Mouse (Mus musculus) ES-E14 (cell line): ENCODE data around the gene Higd1c. TPM values are rescaled to one million over a fixed set of nuclear protein-coding genes. Genes with fewer than 3 reads are reported as not detected.
"Not testable (repeated sequence)": the region's sequence is repeated elsewhere in the genome, so short reads cannot be mapped to it uniquely, and the experiment has no call there.

Source experiments
- DNase-seq: peaks from one replicate; pipeline ENCODE4 v3.0.0-alpha.2; 2013; ENCODE audit warnings: low read depth, low spot score
- H3K27ac ChIP-seq: 2 replicates; pipeline ENCODE4 v1.5.1; 2012; ENCODE audit warnings: low read depth, mild to moderate bottlenecking, low read length, moderate library complexity, mixed read lengths; ENCODE audit not compliant: poor library complexity, insufficient read depth, severe bottlenecking
- H3K36me3 ChIP-seq: 2 replicates; pipeline ENCODE4 v1.6.1; 2012; ENCODE audit warnings: mild to moderate bottlenecking, low read length, moderate library complexity, mixed read lengths; ENCODE audit not compliant: control insufficient read depth, poor library complexity, insufficient read depth, severe bottlenecking
- H3K4me1 ChIP-seq, 2 experiments: fragments of 150-350 bp in 1 of 2; sonication (generic) in 1 of 2; 2 replicates each; pipeline ENCODE4 v1.6.1; 2012; ENCODE audit warnings: low read length in 2 of 2, mild to moderate bottlenecking in 1 of 2, mixed read lengths in 1 of 2; ENCODE audit not compliant: control insufficient read depth in 2 of 2, insufficient read depth in 2 of 2, poor library complexity in 1 of 2
- H3K4me3 ChIP-seq, 2 experiments: fragments of 150-350 bp in 1 of 2; sonication (generic) in 1 of 2; 2 replicates each; pipeline ENCODE4 v1.5.1; 2012; ENCODE audit warnings: low read length in 2 of 2, low read depth in 1 of 2, mild to moderate bottlenecking in 1 of 2, mixed read lengths in 1 of 2; ENCODE audit not compliant: insufficient read depth in 1 of 2, poor library complexity in 1 of 2, severe bottlenecking in 1 of 2
- H3K9ac ChIP-seq: 2 replicates; pipeline ENCODE4 v1.6.1; 2012; ENCODE audit warnings: low read depth, mild to moderate bottlenecking, low read length, mixed read lengths; ENCODE audit not compliant: poor library complexity, insufficient read depth, severe bottlenecking
- H3K9me3 ChIP-seq: fragments of 150-350 bp; sonication (generic); 2 replicates; pipeline ENCODE4 v1.6.1; 2012; ENCODE audit warnings: low read depth, mild to moderate bottlenecking, low read length; ENCODE audit not compliant: control insufficient read depth, insufficient read depth
- CHD2 ChIP-seq: IDR thresholded peaks from 2 replicates; pipeline ENCODE4 v1.6.1; 2014; ENCODE audit warnings: mild to moderate bottlenecking, low read depth, low read length, inconsistent platforms
- HCFC1 ChIP-seq: IDR thresholded peaks from 2 replicates; pipeline ENCODE4 v1.6.1; 2012; ENCODE audit warnings: low read length, inconsistent platforms, borderline replicate concordance; ENCODE audit not compliant: insufficient read depth
- MAFK ChIP-seq: IDR thresholded peaks from 2 replicates; pipeline ENCODE4 v1.6.1; 2014; ENCODE audit warnings: mild to moderate bottlenecking, low read depth, low read length, inconsistent platforms; ENCODE audit not compliant: insufficient read depth
- ZC3H11A ChIP-seq: IDR thresholded peaks from 2 replicates; pipeline ENCODE4 v1.6.1; 2012; ENCODE audit warnings: low read depth, mild to moderate bottlenecking, inconsistent platforms, low read length, borderline replicate concordance
- ZNF384 ChIP-seq: IDR thresholded peaks from 2 replicates; pipeline ENCODE4 v1.6.1; 2012; ENCODE audit warnings: low read depth, low read length, inconsistent platforms
- in situ Hi-C, 2 experiments: fragments of 600-800 bp; cut with MboI; formaldehyde crosslinking; loops; one replicate each; pipeline ENCODE4 v1.15.1; 2025; ENCODE audit warnings: low sequenced_read_pairs in 2 of 2, inconsistent platforms in 1 of 2; ENCODE audit not compliant: unreplicated experiment in 2 of 2
- total RNA-seq: library from RNA; depleted of rRNA; stranded (reverse); fragments of 300-350 nt; gene quantifications from 2 replicates; pipeline ENCODE4 v1.2.3, GENCODE M21; 2012

The Higd1c gene
- total RNA-seq, 1 experiment = not detected

GRCm38 (mm10) chr15:100334629-100335028, 29.7 kb upstream of the Higd1c start, which contains the start of gene Mettl7a3:
Gene Mettl7a3, plus strand, starts transcription at chr15:100334929.
- no peak for TF ChIP-seq CHD2
- TF ChIP-seq ZC3H11A = no peak
- no peak for TF ChIP-seq ZNF384
- TF ChIP-seq HCFC1 = no peak
- no peak for TF ChIP-seq MAFK
- H3K4me1 ChIP-seq = no peaks in the 10 kb centered on the region
- no peak for DNase-seq
- in situ Hi-C loops = no loop called here
- no peaks in the 10 kb centered on the region for H3K36me3 ChIP-seq
- H3K4me3 ChIP-seq = no peak within 1 kb of the TSS
- no peak within 1 kb of the TSS for H3K9ac ChIP-seq
- no peaks in the 10 kb centered on the region for H3K9me3 ChIP-seq
- no peak within 1 kb of the TSS for H3K27ac ChIP-seq

- not testable (repeated sequence) for H3K36me3 ChIP-seq
Measured at GRCm38 (mm10) chr15:100337328-100337727, 27.0 kb upstream of the Higd1c start.

GRCm38 (mm10) chr15:100337847-100338246, 26.5 kb upstream of the Higd1c start:
- H3K4me1 ChIP-seq, H3K9me3 ChIP-seq, H3K27ac ChIP-seq, H3K4me3 ChIP-seq, DNase-seq, H3K9ac ChIP-seq, H3K36me3 ChIP-seq, in situ Hi-C loops: not testable (repeated sequence)
- TF ChIP-seq ZC3H11A = peak; percentile 22; the same call in 1 of the 2 replicates

More at GRCm38 (mm10) chr15:100337328-100337727, 27.0 kb upstream of the Higd1c start:
- in situ Hi-C loops, H3K27ac ChIP-seq, H3K4me1 ChIP-seq, DNase-seq, H3K9me3 ChIP-seq, H3K4me3 ChIP-seq, H3K9ac ChIP-seq: not testable (repeated sequence)

- in situ Hi-C loops, H3K27ac ChIP-seq, H3K9me3 ChIP-seq, H3K36me3 ChIP-seq, H3K4me3 ChIP-seq, DNase-seq, H3K4me1 ChIP-seq, H3K9ac ChIP-seq: not testable (repeated sequence)
Measured at GRCm38 (mm10) chr15:100341314-100341980, 22.9 kb upstream of the Higd1c start.

- DNase-seq = no peak
- H3K9me3 ChIP-seq = no peaks in the 10 kb centered on the region
- H3K4me1 ChIP-seq = peaks cover 2 to 4% of the 10 kb centered on the region in 2 experiments; a peak in 1 of 4 replicates
- no peak overlapping the region for H3K9ac ChIP-seq
- in situ Hi-C loops = no loop called here
- H3K27ac ChIP-seq = no peak overlapping the region
- no peaks in the 10 kb centered on the region for H3K36me3 ChIP-seq
- TF ChIP-seq HCFC1 (no peak), CHD2 (no peak), MAFK (no peak), ZNF384 (no peak), ZC3H11A (no peak)
- H3K4me3 ChIP-seq = no peak overlapping the region
Measured at GRCm38 (mm10) chr15:100345484-100345883, 18.9 kb upstream of the Higd1c start.
